Mouse (Mus musculus) c-Kit-negative CD71-positive TER-119-positive erythroid progenitor cells, embryonic 14.5 days (primary cell): ENCODE measurements around the gene 1520401A03Rik.

Experiments used
- DNase-seq: peaks from one replicate; pipeline ENCODE4 v3.0.0-alpha.2; 2013; ENCODE audit warnings: low read depth, low spot score

1520401A03Rik gene

GRCm38 (mm10) chr17:23671519-23671918, 51.1 kb downstream of the 1520401A03Rik start:
- no peak for DNase-seq

- DNase-seq = no peak
These were observed 52.0 kb downstream of the 1520401A03Rik start for GRCm38 (mm10) chr17:23670516-23671074.

- no peak for DNase-seq
These were observed 57.1 kb downstream of the 1520401A03Rik start for GRCm38 (mm10) chr17:23665511-23665910.

- peak; percentile 19 for DNase-seq
These were observed 58.0 kb downstream of the 1520401A03Rik start for GRCm38 (mm10) chr17:23664556-23665021.

GRCm38 (mm10) chr17:23661526-23661925, 61.1 kb downstream of the 1520401A03Rik start:
- DNase-seq = no peak

- no peak for DNase-seq
These were observed 61.7 kb downstream of the 1520401A03Rik start for GRCm38 (mm10) chr17:23660876-23661200.

- no peak for DNase-seq
These were observed 62.3 kb downstream of the 1520401A03Rik start, which contains the start of gene Bicdl2 for GRCm38 (mm10) chr17:23660117-23660875. Gene Bicdl2 (plus strand): TSS chr17:23660506.

GRCm38 (mm10) chr17:23658450-23658849, 64.1 kb downstream of the 1520401A03Rik start:
- no peak for DNase-seq
